Mouse (Mus musculus) MEL (cell line): Measurements from ENCODE around the gene Atp2a2.
A peak's percentile ranks its signal among the peaks of the same experiment; 100 is the strongest.

Source experiments
- CTCF ChIP-seq, 3 experiments: IDR thresholded peaks in 2 of 3; conservative IDR thresholded peaks in 1 of 3; 2 replicates each; pipeline ENCODE4 v1.5.1; 2011 to 2012; ENCODE audit warnings: low read length in 3 of 3, low read depth in 2 of 3, mild to moderate bottlenecking in 2 of 3, improper control_type of control experiment in 1 of 3, inconsistent platforms in 1 of 3, mixed read lengths in 1 of 3, moderate library complexity in 1 of 3; ENCODE audit not compliant: control insufficient read depth in 1 of 3, insufficient read depth in 1 of 3, poor library complexity in 1 of 3, severe bottlenecking in 1 of 3
- MAX ChIP-seq: IDR thresholded peaks from 2 replicates; pipeline ENCODE4 v1.6.1; 2011; ENCODE audit warnings: low read length, improper control_type of control experiment
- NELFE ChIP-seq: IDR thresholded peaks from 2 replicates; pipeline ENCODE4 v1.6.1; 2011; ENCODE audit warnings: low read depth, low read length, improper control_type of control experiment

DNA sequence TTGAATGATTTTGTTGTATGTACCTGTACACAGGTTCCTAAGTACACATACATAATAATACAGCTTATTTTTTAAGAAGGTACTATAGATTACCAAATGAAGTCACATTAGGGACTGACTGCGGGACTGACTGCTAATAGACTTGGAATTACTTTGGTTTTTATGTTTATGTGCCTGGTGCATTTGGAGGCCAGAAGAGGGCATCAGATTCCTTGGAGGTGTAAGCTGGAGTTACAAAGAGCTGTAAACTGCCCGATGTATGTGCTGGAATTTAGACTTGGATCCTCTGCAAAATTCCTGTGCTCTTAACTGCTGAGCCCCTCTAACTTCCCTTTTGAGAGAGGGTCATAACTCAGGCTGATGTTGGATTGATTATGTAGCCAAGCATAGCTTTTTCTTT lies 76.5 kb downstream of the Atp2a2 start:
- TF ChIP-seq NELFE (no peak), CTCF (IDR thresholded peaks at IDR 0.05 in 2 of 3, conservative IDR thresholded peaks at IDR 0.05 in 1 of 3; ENCODE audit: control insufficient read depth in 1 of 3, insufficient read depth in 1 of 3, low read depth in 2 of 3, low read length in 3 of 3, poor library complexity in 1 of 3, severe bottlenecking in 1 of 3) (peak in 1 of 3 experiments; percentile 4; a peak in 1 of 6 replicates), MAX (no peak)
